Mouse (Mus musculus) G1E (cell line): ENCODE data around the gene Galnt2.

Experiments
- CTCF ChIP-seq: IDR thresholded peaks from 2 replicates; pipeline ENCODE4 v1.5.1; 2012; ENCODE audit warnings: low read depth, low read length, inconsistent platforms, mixed read lengths
- GATA1 ChIP-seq: IDR thresholded peaks from 2 replicates; pipeline ENCODE4 v1.6.1; 2012; ENCODE audit warnings: borderline replicate concordance, low read length, inconsistent platforms, mixed read lengths
- POLR2AphosphoS5 ChIP-seq: IDR thresholded peaks from 2 replicates; pipeline ENCODE4 v1.6.1; 2012; ENCODE audit warnings: low read depth, low read length, inconsistent platforms; ENCODE audit not compliant: insufficient replicate concordance

DNA sequence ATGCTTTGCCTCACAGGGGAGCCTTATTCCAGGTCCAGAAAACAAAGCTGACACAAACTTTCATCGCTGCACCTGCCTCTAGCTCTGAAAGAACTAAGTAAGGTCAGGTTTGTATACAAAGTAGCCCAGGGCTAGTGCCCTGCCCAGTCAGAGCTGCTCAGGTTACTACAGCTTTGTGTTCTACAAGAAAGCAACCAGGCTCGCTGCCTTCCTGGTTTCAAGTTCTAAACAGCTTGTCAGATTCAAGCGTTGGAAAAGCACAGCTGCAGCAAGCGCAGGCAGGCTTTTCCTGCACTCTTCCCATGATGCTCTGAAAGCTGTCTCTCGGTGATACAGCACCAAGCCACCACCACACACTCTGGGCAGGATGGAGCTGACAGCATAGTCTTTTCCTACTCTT lies 34.4 kb upstream of the Galnt2 start:
- no peak for TF ChIP-seq GATA1
- TF ChIP-seq CTCF, result no peak
- no peak for TF ChIP-seq POLR2AphosphoS5
